Mouse (Mus musculus): ENCODE data around the gene Elmod3.

GRCm38 (mm10) chr6:72566044-72566443, 32.2 kb downstream of the Elmod3 start:
- TF ChIP-seq USF1 (IDR thresholded peaks at IDR 0.05; ENCODE audit: low read depth, low read length), result no peak
- peak; percentile 48 to 97; a peak in 3 of 4 replicates for TF ChIP-seq CTCF (conservative IDR thresholded peaks at IDR 0.05 in 1 of 2, IDR thresholded peaks at IDR 0.05 in 1 of 2; ENCODE audit: low read depth in 2 of 2, low read length in 2 of 2)
